Mouse (Mus musculus) embryonic stem cell, embryonic (primary cell): Measurements from ENCODE around the gene Abcc9.

Source experiments
- CTCF ChIA-PET, 4 experiments: fragments of 300-600 bp in 2 of 4; fragments of 350-600 bp in 2 of 4; sonication (Branson Sonifier 250); formaldehyde crosslinking; loops; one replicate each; lab custom pipeline; 2022; ENCODE audit warnings: inconsistent platforms in 2 of 4; lab: Charles Lee
- POLR2A ChIA-PET, 4 experiments: fragments of 300-600 bp in 2 of 4; fragments of 350-600 bp in 2 of 4; sonication (Branson Sonifier 250); formaldehyde crosslinking; loops; one replicate each; lab custom pipeline; 2022; ENCODE audit warnings: antibody characterized with exemption in 4 of 4, inconsistent platforms in 1 of 4; lab: Charles Lee

The Abcc9 gene

DNA sequence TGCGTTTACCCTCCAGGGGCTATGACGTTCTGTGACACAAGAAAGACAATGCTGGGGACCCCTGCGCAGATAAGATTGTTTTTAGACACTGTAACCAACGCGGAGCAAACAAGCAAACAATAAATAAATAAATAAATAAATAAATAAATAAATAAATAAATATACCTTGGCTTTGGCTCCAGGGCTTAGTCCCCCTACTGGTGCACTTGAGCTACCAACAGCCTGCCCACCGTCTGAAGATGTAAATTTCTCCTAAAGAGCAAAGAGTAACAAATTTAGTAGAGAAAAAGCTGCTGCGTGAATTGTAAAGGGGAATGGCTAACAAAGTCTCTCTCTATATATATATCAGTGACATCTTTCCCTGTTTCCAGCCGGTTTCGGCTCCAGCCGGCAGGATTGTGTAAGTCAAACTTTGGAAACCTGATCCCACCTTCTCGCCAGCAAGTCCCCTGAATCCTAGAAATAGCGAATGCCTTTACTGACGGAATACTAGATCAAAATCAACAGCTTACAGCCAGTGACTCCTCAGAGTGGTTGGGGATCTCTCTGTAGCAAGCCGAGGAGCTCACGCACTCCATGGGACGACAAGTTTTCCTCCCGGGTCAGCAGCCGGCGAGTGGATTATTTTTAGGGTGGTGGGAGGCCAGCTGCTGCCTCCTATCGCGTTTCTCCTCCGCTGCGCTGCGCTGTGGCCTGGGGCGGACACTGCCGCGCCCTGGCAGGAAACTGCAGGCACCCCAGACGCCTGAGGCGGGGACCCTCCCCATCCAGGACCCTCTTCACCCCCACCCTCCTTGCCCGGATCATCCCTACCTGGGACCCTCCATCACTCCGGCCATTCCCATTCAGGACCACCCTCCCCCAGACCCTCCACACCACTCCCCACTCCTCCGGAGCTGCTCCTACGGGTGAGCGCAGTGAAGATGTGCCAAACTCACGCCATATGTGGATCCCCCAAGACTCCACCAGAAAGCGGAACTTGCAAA, at the start of gene Abcc9:
Gene Abcc9 (minus strand): TSS at position 664 of the 986 bp plus-strand sequence.
- POLR2A ChIA-PET = interaction anchor here in 1 of 4 experiments (0.9 kb wide), 1 partner anchor 51 kb away, joined by 3 read pairs; no protein-coding TSS in a partner anchor
- CTCF ChIA-PET = interaction anchor here (0.6 to 1.1 kb wide), 8 partner anchors 12 to 359 kb away, joined by 3 to 5 read pairs (median 4); no protein-coding TSS in a partner anchor

DNA sequence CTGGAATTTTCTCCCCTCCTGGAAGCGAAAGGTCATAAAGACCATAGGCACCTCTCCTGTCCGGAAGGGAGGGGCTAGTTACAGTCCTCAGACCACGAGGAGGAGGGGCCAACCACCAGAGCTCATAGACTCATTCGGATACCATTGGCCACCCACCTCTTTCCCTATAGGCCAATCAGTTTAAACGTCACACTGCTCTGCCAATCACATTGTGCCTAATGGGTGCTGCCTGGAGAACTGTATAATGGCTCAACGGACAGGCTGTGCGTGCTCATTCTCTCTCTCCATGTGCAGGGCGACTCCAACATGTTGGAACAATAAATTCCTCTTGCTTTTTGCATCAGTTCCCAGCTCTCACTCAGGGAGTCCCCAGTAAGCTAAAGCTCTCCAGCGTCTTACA, 49.2 kb upstream of the Abcc9 start:
- POLR2A ChIA-PET = interaction anchor here in 3 of 4 experiments (0.6 to 3.0 kb wide), 21 partner anchors 9 to 468 kb away, joined by 3 to 31 read pairs (median 4); partner anchors contain the start of gene Ldhb (in 2 of the 3)
- CTCF ChIA-PET = interaction anchor here in 2 of 4 experiments (0.6 to 1.2 kb wide), 2 partner anchors 9 to 781 kb away, joined by 3 to 4 read pairs; no protein-coding TSS in a partner anchor

DNA sequence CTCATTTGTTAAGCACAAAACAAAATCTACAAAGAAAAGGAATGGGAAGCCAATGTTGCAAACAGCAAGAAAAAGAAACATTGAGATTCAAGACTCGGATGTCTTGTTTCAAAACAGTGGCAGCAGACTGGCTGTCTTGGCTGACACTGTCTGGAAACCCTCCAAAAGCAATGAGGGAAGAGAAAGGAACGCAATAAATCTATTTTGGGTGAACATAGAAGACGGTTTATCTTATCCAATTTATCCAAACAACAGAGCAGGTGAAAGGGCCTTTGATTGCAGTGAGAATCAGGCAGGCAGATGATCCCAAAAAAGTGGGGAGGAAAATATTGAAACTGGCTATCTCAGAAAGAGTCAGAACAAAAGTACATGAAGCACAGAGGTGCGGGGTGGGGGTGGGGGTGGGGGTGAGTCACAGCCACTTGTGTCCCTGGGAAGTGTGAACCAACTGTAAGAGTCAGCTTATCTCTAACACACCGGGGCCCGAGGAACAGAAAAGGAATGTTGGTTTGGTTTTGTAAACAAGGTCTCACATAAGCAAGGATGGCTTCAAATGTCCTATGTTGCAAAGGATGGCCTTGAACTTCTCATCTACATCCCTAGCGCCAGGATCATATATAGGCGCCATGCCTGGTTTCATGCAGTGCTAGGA, 46.1 kb upstream of the Abcc9 start:
- ChIA-PET POLR2A (no interaction called here), CTCF (no interaction called here)

DNA sequence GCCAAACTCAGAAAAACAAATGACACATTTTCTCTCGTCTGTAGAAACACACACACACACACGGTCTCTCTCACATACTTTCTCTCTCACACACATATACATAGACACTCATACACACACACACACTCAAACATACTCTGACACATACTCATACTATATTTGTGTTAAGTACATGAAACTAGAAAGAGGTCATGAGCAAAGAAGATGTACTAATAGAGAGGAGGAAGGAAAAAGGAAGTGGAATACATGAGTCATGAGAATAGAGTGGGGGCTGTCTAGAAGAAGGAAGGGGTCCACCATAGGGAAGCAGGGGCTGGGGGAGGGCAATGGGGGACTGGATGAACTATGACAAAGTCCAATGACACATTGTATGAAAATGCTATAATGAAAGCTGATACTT, 45.0 kb upstream of the Abcc9 start:
- ChIA-PET POLR2A (interaction anchor here in 3 of 4 experiments (0.9 to 1.5 kb wide), 3 partner anchors 9 to 32 kb away, joined by 3 read pairs; partner anchors contain the start of gene Cmas (in 1 of the 3)), CTCF (interaction anchor here in 1 of 4 experiments (0.7 kb wide), 1 partner anchor 217 kb away, joined by 3 read pairs; the partner anchor contains the start of gene St8sia1)

DNA sequence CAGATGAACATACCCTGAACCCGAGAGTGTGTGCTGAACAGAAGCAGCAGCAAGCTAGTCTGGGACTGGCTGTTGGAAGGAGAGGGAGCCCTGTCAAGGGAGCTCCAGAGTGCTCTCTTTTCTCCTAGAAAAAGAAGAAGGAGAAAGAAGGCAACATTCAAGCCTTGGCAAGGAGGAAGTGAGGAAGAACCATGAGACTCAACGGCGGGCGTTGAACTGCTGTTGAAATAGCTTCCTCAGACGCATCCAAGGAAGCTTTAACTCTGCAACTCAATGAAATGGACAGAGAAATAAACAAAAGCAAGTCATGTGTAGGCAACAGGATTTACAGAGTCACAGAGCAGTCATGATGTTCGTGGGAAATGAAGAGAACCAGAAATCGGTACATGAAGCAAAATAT, 44.6 kb upstream of the Abcc9 start:
- ChIA-PET CTCF (interaction anchor here in 1 of 4 experiments (0.7 kb wide), 1 partner anchor 218 kb away, joined by 3 read pairs; the partner anchor contains the start of gene St8sia1), POLR2A (interaction anchor here in 3 of 4 experiments (0.9 to 1.5 kb wide), 3 partner anchors 10 to 32 kb away, joined by 3 read pairs; partner anchors contain the start of gene Cmas (in 1 of the 3))

DNA sequence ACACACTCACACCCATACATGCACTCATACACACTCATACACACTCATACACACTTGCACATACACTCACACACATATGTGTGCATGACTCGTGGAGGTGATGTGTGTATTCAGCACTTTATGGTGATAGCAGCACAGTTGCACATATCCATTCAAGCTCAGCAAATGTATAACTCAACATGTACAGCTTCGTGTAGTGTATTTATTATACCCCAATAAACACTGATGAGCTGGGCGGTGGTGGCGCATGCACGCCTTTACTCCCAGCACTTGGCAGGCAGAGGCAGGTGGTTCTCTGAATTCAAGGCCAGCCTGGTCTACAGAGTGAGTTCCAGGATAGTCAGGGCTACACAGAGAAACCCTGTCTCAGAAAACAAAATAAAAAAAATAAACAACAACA, 43.4 kb upstream of the Abcc9 start:
- ChIA-PET CTCF (no interaction called here), POLR2A (no interaction called here)

DNA sequence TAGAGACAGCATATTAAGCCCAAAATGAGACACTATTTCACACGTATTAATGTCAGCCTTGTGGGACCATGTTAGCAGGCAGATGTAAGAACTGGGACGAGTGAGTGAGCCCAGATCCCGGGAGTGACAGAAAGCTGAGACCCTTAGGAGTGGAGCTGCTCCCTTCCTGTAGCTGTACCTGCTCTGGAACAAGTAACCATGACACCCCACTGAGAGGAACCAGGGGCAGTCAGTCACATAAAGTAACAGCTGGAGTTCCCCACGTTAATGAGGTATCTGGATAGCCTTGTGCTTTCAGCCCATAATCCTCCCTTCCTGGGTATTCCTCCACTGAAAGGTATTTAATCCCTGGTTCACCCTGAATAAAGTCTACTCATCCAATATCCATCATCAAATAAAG, 41.1 kb upstream of the Abcc9 start:
- ChIA-PET POLR2A (interaction anchor here in 2 of 4 experiments (0.6 to 3.3 kb wide), 9 partner anchors 9 to 235 kb away, joined by 3 to 31 read pairs (median 4); partner anchors contain the start of gene Cmas (in 1 of the 2)), CTCF (interaction anchor here in 1 of 4 experiments (0.9 to 1.1 kb wide), 2 partner anchors 8 to 246 kb away, joined by 3 read pairs; no protein-coding TSS in a partner anchor)

DNA sequence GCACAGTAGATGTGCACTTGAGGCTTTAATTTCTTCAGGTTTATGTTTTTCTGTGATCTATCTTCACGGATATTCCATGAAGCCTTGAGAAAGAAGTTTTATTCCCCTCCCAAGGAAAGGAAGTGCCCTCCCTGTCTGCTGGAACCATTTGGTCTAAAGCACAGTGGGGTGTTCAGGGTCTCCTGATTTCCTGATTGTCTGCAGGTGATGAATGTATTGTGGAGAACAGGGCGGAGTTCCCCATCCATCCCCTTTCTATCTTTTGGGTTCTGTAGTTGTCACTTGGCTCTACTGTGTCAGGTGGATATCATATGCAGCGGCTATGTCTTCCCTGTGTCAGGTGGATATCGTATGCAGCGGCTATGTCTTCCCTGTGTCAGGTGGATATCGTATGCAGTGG, 39.6 kb upstream of the Abcc9 start:
- POLR2A ChIA-PET = interaction anchor here in 2 of 4 experiments (0.8 to 3.3 kb wide), 10 partner anchors 10 to 233 kb away, joined by 3 to 31 read pairs (median 4); partner anchors contain the start of gene Cmas (in 1 of the 2)

DNA sequence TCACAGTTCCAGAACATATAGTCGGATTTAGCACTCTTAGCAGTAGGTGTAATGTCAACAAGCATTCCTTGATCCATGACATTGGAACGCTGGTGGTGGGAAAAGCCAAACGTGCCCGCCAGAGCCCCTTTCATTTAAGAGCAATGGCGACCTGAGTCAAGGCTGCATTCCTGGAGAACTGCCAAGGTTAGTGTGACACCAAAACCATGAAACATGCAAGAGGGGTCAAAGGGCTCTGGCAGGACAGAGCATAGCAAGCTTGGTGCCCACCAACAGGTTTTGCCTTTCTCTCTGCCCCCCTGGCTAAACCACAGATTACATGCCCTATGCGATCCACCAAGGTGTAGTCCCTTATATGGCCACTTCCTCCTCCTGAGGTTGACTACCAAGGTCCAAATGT, 36.5 kb upstream of the Abcc9 start:
- CTCF ChIA-PET = no interaction called here
- POLR2A ChIA-PET = interaction anchor here in 2 of 4 experiments (0.6 to 1.7 kb wide), 3 partner anchors 18 to 71 kb away, joined by 3 to 4 read pairs (median 3); partner anchors contain the start of gene Cmas (in 1 of the 2)

More for the DNA sequence above, 39.6 kb upstream of the Abcc9 start:
- CTCF ChIA-PET = no interaction called here

DNA sequence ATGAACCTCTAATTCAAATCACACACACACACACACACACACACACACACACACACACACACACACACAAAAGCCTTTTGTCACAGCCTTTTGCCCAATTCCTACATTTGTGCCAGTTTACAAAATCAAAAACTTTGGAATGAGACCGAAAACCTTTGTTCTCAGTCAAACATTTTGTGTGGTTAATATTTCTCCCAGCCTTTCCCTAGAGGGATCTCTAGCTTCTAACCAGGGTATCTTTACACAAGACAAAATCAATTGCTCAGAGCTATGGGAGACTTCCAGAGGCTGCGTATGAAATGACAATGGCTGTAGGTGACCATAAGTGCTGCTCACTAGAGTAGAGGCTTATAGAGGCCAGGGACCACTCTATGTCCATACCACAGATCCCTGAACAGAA, 36.1 kb upstream of the Abcc9 start:
- ChIA-PET POLR2A (interaction anchor here in 2 of 4 experiments (0.6 to 1.7 kb wide), 5 partner anchors 13 to 223 kb away, joined by 3 to 5 read pairs (median 3); partner anchors contain the start of gene Cmas (in 1 of the 2)), CTCF (interaction anchor here in 1 of 4 experiments (1.6 kb wide), 1 partner anchor 47 kb away, joined by 7 read pairs; no protein-coding TSS in a partner anchor)

DNA sequence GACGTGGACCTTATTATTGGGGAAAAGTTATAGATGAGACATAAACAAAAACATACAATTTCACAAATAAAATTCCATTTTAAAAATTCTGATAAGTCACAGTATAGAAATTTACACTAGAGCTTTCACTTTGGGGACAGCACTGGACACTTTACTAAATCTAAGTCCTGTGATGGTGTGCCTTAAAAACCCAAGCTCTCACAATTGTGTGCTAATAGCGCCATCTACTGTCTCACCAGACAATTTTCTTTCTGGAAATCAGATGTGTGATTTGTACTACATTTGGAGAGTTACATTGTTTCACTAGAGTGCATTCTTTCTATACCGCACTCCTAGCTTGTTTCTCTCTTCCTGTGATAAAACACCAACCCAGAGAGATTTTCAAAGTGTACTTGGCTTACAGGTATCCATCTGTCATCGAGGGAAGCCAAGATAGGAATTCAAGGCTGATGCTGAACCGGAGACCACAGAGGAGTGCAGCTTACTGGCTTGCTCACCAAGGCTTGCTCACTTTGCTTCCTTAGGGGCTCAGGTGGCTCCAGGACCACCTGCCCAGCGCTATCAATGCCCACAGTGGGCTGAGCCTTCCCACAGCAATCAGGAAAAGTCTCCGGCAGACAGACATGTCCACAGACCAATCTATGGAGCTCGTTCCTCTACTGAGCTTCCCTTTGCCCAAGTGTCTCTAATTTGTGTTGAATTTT, 33.3 kb upstream of the Abcc9 start:
- POLR2A ChIA-PET = interaction anchor here in 2 of 4 experiments (0.7 to 1.3 kb wide), 4 partner anchors 17 to 379 kb away, joined by 3 to 4 read pairs (median 3); partner anchors contain the start of gene Cmas (in 1 of the 2)
- CTCF ChIA-PET = interaction anchor here (0.6 to 3.2 kb wide), 27 partner anchors 9 to 392 kb away, joined by 3 to 15 read pairs (median 3); partner anchors contain the start of genes Abcc9 (in 1 of the 4) and Cmas (in 1 of the 4)

DNA sequence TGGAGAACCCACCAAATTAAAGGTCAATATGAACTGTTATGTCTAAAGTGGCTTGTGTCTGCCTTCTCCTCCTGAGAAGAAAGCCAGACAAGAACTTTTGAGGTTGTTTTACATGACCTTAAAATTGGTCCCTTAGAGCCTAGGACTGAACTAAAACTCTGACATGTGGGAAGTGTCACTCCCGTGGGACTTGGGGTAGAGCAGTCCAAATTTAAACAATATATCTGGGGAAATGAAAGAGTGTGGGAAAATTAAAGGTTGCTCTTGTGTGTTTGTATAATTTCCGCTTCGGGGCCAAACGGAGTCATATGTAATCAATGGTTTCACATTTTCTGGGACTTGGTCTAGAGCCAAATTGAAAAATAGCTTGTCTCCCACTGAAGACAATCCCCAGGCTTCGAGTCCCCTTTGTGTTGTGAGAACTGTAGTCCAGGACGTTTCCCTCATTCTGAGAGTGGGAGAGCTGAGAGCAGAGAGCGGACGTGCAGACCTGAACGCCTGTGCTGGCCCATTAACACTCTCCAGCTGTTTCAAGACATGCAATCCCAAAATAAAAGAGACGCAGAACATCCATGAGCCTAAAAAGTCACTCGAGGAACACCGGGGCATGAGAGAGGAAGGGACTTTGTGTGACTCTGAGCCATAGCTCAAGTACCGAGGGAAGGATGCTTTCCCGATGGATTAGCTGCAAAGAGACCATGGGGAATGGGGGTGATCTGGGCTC, 30.6 kb upstream of the Abcc9 start:
- ChIA-PET POLR2A (interaction anchor here in 1 of 4 experiments (0.8 to 1.8 kb wide), 2 partner anchors 9 to 17 kb away, joined by 3 read pairs; no protein-coding TSS in a partner anchor), CTCF (interaction anchor here in 2 of 4 experiments (0.6 to 1.3 kb wide), 2 partner anchors 53 to 207 kb away, joined by 3 read pairs; no protein-coding TSS in a partner anchor)

DNA sequence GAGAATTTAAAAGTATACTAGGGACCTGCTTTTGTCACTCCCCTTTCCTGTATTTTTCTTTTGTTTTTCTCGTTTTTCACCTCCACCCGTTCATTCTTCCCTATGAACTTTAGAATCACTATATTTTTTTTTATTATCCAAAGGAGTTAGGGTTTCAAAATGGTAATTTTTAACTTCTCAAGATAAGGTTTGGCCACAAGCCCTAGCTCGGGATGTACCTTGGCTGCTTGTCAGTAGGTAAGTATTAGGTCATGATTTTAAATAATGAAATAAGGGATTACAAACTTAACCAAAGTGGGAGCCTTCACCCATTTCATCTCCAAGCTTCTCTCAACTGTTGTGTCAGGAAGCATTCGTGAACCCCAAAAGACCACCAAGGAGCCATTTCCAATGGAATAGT, 23.9 kb upstream of the Abcc9 start:
- ChIA-PET POLR2A (no interaction called here), CTCF (no interaction called here)

DNA sequence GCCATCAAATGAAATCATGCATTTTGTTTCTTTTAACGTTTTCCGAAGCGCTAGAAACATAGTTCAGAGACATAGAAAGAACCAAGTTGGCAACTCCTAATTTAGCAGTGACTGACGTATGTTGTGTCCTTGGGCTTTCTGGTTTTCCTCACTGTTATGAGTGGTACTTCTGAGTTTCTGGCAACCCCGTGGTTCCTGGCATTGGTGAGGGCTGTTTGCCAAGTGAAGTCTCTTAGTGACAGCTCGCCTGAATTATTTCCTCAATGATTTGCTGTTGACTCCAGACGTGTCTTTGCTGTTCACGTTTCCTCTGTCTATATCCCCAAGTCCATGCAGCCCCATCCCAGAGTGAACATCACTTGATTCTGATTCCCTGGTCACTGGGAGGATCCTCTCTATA, 19.6 kb upstream of the Abcc9 start:
- ChIA-PET POLR2A (no interaction called here), CTCF (no interaction called here)

DNA sequence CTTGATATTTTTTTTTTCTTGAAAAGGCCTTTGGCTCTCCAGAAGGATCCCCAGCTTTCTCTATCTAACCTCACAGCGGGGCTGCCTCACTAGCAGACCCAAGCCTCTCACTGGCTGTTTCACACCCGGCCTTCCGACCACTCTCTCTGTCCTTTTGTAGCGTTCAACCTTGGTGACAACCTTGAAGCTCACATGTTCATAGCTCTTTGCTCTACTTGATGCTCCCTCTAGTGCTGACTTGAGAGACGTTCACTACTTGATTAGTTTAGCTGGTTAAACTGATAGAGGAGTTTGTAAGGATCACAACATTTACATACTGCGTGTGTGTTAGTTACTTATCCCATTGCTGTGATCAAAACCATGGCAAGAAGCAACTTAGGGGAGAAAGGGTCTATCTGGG, 18.5 kb upstream of the Abcc9 start:
- POLR2A ChIA-PET = no interaction called here

DNA sequence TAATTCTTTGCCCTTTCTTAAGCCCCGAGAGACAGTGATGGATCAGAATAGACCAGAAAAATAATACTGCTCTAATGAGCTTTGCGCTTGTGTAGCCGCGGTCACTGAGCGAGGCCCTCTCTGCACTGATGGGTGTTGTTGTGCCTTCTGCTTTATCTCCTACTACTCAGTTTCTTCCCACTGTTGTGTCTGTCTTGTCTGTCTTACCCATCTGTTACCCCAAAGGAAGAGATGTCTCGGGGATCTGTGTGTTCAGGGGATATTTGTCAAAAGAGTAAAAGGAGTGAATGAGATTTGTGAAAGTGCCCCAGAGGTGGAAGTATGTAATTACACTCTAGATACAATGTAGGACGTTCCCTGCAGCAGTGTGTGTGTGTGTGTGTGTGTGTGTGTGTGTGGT, 16.1 kb upstream of the Abcc9 start:
- POLR2A ChIA-PET = no interaction called here
- CTCF ChIA-PET = no interaction called here

More for the DNA sequence above, 18.5 kb upstream of the Abcc9 start:
- CTCF ChIA-PET = interaction anchor here in 2 of 4 experiments (0.5 to 1.9 kb wide), 5 partner anchors 12 to 719 kb away, joined by 3 to 5 read pairs (median 3); no protein-coding TSS in a partner anchor

DNA sequence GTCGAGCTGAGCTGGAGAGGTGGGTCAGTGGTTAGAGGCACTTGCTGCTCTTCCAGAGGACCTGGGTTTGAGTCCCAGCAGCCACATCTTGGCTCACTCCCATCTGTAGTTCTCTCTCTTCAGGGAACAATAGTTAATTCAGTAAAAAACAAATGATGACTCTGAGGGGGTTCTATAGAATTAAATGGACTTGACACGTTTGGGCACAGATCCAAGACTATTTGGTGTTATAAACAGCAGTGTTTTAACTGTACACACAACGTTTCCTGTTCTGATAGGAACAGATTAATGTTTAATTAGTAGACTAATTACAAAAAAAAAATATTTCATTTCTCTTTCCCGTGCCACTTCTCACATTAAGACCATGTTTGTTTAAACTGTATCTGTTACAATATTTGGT, 15.1 kb upstream of the Abcc9 start:
- CTCF ChIA-PET = no interaction called here
- POLR2A ChIA-PET = no interaction called here
